Mouse (Mus musculus) limb, embryonic 14.5 days (tissue): Measurements from ENCODE around the gene Jakmip3. TPM values are rescaled to one million over a fixed set of nuclear protein-coding genes. Genes with fewer than 3 reads are reported as not detected.

Experiments
- ATAC-seq: fragments of 200-750 bp; cut with Nextera tagmentation; 2 replicates; pipeline ENCODE4 v1.8.0; 2017; ENCODE audit warnings: low read depth, moderate number of reproducible peaks, moderate TSS enrichment; ENCODE audit not compliant: low FRiP score
- DNase-seq: peaks from one replicate; pipeline ENCODE4 v3.0.0-alpha.2; 2015; ENCODE audit warnings: low spot score
- H3K27ac ChIP-seq: fragments of 300-500 bp; sonication (generic); replicated peaks from 2 replicates; pipeline ENCODE4 v1.5.1; 2014; ENCODE audit warnings: low read depth, mild to moderate bottlenecking, low read length, moderate library complexity, mixed read lengths
- H3K27me3 ChIP-seq: fragments of 300-500 bp; sonication (generic); 2 replicates; pipeline ENCODE4 v1.6.1; 2014; ENCODE audit warnings: low read length, mixed read lengths; ENCODE audit not compliant: control insufficient read depth, insufficient read depth
- H3K36me3 ChIP-seq: fragments of 300-500 bp; sonication (generic); 2 replicates; pipeline ENCODE4 v1.6.1; 2014; ENCODE audit warnings: mild to moderate bottlenecking, low read length, moderate library complexity, mixed read lengths; ENCODE audit not compliant: control insufficient read depth, insufficient read depth
- H3K4me1 ChIP-seq: fragments of 300-500 bp; sonication (generic); 2 replicates; pipeline ENCODE4 v1.6.1; 2014; ENCODE audit warnings: antibody characterized with exemption, low read length, mixed read lengths; ENCODE audit not compliant: control insufficient read depth, insufficient read depth
- H3K4me2 ChIP-seq: fragments of 300-500 bp; sonication (generic); replicated peaks from 2 replicates; pipeline ENCODE4 v1.6.1; 2014; ENCODE audit warnings: low read depth, mild to moderate bottlenecking, low read length, moderate library complexity; ENCODE audit not compliant: severe bottlenecking
- H3K4me3 ChIP-seq: fragments of 300-500 bp; sonication (generic); replicated peaks from 2 replicates; pipeline ENCODE4 v1.5.1; 2014; ENCODE audit warnings: low read length
- H3K9ac ChIP-seq: fragments of 300-500 bp; sonication (generic); 2 replicates; pipeline ENCODE4 v1.6.1; 2014; ENCODE audit warnings: mild to moderate bottlenecking, low read depth, low read length, moderate library complexity; ENCODE audit not compliant: severe bottlenecking
- H3K9me3 ChIP-seq: fragments of 300-500 bp; sonication (generic); 2 replicates; pipeline ENCODE4 v1.6.1; 2016; ENCODE audit warnings: low read length; ENCODE audit not compliant: control insufficient read depth
- POLR2A ChIP-seq: fragments of 200-500 bp; IDR thresholded peaks from 2 replicates; pipeline ENCODE4 v1.8.0; 2012; ENCODE audit warnings: inconsistent platforms, mild to moderate bottlenecking, moderate library complexity, borderline replicate concordance; ENCODE audit not compliant: insufficient read depth, insufficient read length; ENCODE audit errors: extremely low read depth
- WGBS: fragments of 180-500 bp; shearing (Covaris S2); extraction: QIAGEN DNeasy Blood & Tissue Kit; methylation state at CpG from one replicate; pipeline ENCODE4 v1.1.7; 2014; 5-methylcytosine and 5-hydroxymethylcytosine counted together
- polyA plus RNA-seq, 2 experiments: library from polyadenylated mRNA; depleted of rRNA in 1 of 2; stranded (reverse) in 1 of 2; unstranded in 1 of 2; fragments of >200 nt; fragmentation: Nextera tagmentation in 1 of 2; extraction: Ambion mirVana in 1 of 2; gene quantifications; 2 replicates each; pipeline versions ENCODE4 v1.2.1 to v1.2.3; 2012 to 2014

The Jakmip3 gene
- polyA plus RNA-seq (2012; rRNA removed) = 1.4 TPM in 2 replicates
- polyA plus RNA-seq (2014; fragmentation: Nextera tagmentation; extraction: Ambion mirVana) = 0.37 and 0.48 TPM in 2 replicates

- H3K9ac ChIP-seq = peak within 1 kb of the TSS; percentile 26
- peaks cover 4% of the 10 kb centered on the region for H3K4me1 ChIP-seq
- peaks cover 44% of the 10 kb centered on the region for H3K27me3 ChIP-seq
- DNase-seq = no peak
- H3K27ac ChIP-seq = no peak within 1 kb of the TSS
- peak within 1 kb of the TSS; percentile 43 for H3K4me3 ChIP-seq
- WGBS = under 1% methylated on average over 66 of the region's 78 CpGs
- H3K9me3 ChIP-seq = no peaks in the 10 kb centered on the region
- peak within 1 kb of the TSS; percentile 84 for H3K4me2 ChIP-seq
- H3K36me3 ChIP-seq = no peaks in the 10 kb centered on the region
- 0 out of 2 replicates have a peak, but pooled peaks have one; percentile 23 for ATAC-seq
- no peak for TF ChIP-seq POLR2A
Observed at GRCm38 (mm10) chr7:138940612-138941461, at the start of gene Jakmip3. Jakmip3 (plus strand) TSS chr7:138940730.

GRCm38 (mm10) chr7:138898122-138898521 is 42.4 kb upstream of the Jakmip3 start:
- Histone ChIP-seq H3K36me3 (peaks cover 42% of the 10 kb centered on the region), H3K27me3 (no peaks in the 10 kb centered on the region), H3K9ac (no peak overlapping the region), H3K9me3 (no peaks in the 10 kb centered on the region), H3K4me2 (no peak overlapping the region), H3K4me1 (no peaks in the 10 kb centered on the region), H3K4me3 (no peak overlapping the region), H3K27ac (no peak overlapping the region)
- WGBS = 78% methylated on average over 2 of the region's 2 CpGs
- no peak for DNase-seq
- ATAC-seq = no peak
- no peak for TF ChIP-seq POLR2A

GRCm38 (mm10) chr7:138898743-138899142 is 41.8 kb upstream of the Jakmip3 start:
- H3K9ac ChIP-seq = no peak overlapping the region
- TF ChIP-seq POLR2A = no peak
- no peak overlapping the region for H3K4me2 ChIP-seq
- no peak for ATAC-seq
- no peak overlapping the region for H3K27ac ChIP-seq
- peaks cover 37% of the 10 kb centered on the region for H3K36me3 ChIP-seq
- DNase-seq = no peak
- no peaks in the 10 kb centered on the region for H3K27me3 ChIP-seq
- no peaks in the 10 kb centered on the region for H3K4me1 ChIP-seq
- H3K9me3 ChIP-seq = no peaks in the 10 kb centered on the region
- WGBS = 79% methylated on average over 4 of the region's 4 CpGs
- no peak overlapping the region for H3K4me3 ChIP-seq

GRCm38 (mm10) chr7:138903886-138904435 is 36.6 kb upstream of the Jakmip3 start:
- no peak for ATAC-seq
- H3K9ac ChIP-seq = no peak overlapping the region
- WGBS = 67% methylated on average over 7 of the region's 7 CpGs
- no peaks in the 10 kb centered on the region for H3K9me3 ChIP-seq
- H3K4me1 ChIP-seq = peaks cover 21% of the 10 kb centered on the region
- no peaks in the 10 kb centered on the region for H3K36me3 ChIP-seq
- TF ChIP-seq POLR2A = no peak
- H3K4me2 ChIP-seq = no peak overlapping the region
- H3K27me3 ChIP-seq = no peaks in the 10 kb centered on the region
- no peak overlapping the region for H3K4me3 ChIP-seq
- no peak for DNase-seq
- H3K27ac ChIP-seq = no peak overlapping the region

GRCm38 (mm10) chr7:138906441-138906840 is 34.1 kb upstream of the Jakmip3 start:
- no peak overlapping the region for H3K27ac ChIP-seq
- H3K4me3 ChIP-seq = peak overlapping the region; percentile 81
- H3K36me3 ChIP-seq = no peaks in the 10 kb centered on the region
- DNase-seq (no peak), ATAC-seq (no peak)
- peak overlapping the region; percentile 75 for H3K4me2 ChIP-seq
- H3K27me3 ChIP-seq = no peaks in the 10 kb centered on the region
- no peak overlapping the region for H3K9ac ChIP-seq
- peaks cover 31% of the 10 kb centered on the region for H3K4me1 ChIP-seq
- no peak for TF ChIP-seq POLR2A
- WGBS = 76% methylated on average over 1 of the region's 1 CpGs
- no peaks in the 10 kb centered on the region for H3K9me3 ChIP-seq
